Mouse (Mus musculus): Measurements from ENCODE around the gene Rab10. TPM values are rescaled to one million over a fixed set of nuclear protein-coding genes. Genes with fewer than 3 reads are reported as not detected.

Gene Rab10
- polyA plus RNA-seq, 1 experiment from 2014 or later, result 151 TPM

Other genes starting within 250 kb of the Rab10 start
- gene Kif3c, start 55.2 kb upstream of the Rab10 start, polyA plus RNA-seq (2015; fragmentation: Nextera tagmentation; extraction: Ambion mirVana), result 94.5 and 96.7 TPM in 2 replicates
- 10.9 and 13.0 TPM in 2 replicates for gene Asxl2, start 116.9 kb upstream of the Rab10 start, polyA plus RNA-seq (2015; fragmentation: Nextera tagmentation; extraction: Ambion mirVana)

Data from midbrain, embryonic 16.5 days (tissue).